Mouse (Mus musculus) stomach, postnatal 0 days (tissue): ENCODE results near the gene Rtl1.

Experiments
- CTCF ChIP-seq: IDR thresholded peaks from 2 replicates; pipeline ENCODE4 v1.5.1; 2016; ENCODE audit warnings: antibody characterized with exemption, low read depth, mild to moderate bottlenecking, moderate library complexity
- EP300 ChIP-seq: optimal IDR thresholded peaks from 2 replicates; pipeline ENCODE3; 2016; ENCODE audit warnings: antibody characterized with exemption

DNA sequence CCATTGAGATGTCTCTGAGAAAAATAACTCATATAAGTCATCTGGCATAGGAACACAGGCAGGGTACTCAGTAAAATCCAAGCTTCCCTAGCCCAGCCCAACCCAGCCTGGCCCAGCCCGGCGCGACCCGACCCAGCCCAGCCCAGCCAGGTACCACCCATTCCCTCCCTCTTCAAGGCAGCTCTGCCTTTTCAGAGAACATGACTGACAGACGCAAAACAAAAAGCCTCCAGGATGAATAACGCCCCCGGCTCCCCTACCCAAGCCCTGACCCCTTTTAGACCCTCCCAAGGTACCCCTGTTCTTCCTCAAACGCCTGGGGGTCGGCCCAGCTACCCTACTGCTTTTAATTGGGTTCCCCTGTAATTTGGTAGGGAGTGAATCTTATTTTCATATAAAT, 7.8 kb upstream of the Rtl1 start:
- TF ChIP-seq CTCF (no peak), EP300 (no peak)
